Mouse (Mus musculus) brain, adult 2 months (tissue): ENCODE results near the gene Carns1.

Source experiments
- DNase-seq: peaks from one replicate; pipeline ENCODE4 v3.0.0; 2011; ENCODE audit warnings: low read depth, low spot score

The Carns1 gene

DNA sequence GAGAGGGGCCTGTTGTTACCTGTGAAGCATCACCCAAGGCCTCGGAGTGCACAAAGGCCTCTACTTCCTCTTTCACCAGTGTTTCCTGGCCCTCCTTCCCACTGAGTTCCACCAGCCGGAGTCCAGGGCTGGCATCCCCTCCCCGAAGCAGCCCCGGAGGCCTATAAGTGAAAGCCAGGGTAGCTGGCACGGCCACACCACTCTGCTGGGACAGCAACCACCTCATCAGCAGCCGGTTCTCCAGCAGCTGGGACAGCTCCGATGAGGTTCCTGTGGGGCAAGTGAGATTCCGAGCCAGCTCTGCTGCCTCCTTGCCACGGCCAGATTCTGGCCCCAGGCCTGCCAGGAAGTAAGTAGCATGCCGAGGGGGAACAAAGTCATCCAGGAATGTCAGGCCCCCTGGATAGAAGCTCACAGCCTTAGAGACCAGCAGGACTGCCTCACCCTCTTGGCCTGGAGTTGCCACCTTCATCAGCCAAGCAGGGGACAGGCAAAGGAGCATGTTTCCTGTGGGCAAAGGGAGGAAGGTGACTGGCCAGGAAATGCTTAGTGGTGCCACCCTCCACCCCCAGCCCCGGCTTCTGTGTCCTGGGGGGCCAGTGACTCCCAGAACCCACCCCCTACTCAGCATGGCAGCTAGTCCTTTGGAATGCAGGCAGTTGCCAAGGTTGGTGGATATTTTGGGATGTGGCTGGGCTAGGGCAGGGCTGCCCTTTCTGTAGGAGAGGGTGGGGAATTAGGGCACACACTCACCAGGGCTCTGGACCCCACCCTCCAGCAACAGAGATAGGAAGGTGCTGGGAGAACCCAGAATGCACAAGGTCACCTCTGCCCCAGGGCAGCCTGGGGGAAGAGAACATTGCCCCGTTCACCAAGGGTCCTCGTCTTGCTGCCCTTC lies 3.6 kb downstream of the Carns1 start:
- no peak for DNase-seq

- DNase-seq, result no peak
These were observed 4.4 kb downstream of the Carns1 start for GRCm38 (mm10) chr19:4170723-4171392.

DNA sequence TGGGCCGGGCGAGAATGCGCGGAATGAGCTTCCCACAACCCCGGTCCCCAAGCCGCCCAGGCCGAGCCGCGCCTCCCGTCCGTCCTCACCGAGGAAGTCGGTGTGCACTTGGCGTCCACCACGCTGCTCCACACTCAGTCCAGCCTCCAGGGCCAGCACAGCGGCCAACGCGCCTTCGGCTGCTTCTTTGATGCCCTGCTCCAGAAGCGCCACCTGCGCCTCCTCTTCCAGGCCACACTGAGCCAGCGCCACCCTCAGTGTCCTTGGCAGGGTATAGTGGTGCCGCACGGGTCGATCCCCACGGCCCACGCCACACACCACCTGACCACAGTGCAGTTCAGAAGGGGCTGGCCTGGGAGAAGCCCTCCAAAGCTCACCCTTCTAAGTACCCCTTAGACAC lies 5.5 kb downstream of the Carns1 start:
- peak; percentile 66 for DNase-seq

DNA sequence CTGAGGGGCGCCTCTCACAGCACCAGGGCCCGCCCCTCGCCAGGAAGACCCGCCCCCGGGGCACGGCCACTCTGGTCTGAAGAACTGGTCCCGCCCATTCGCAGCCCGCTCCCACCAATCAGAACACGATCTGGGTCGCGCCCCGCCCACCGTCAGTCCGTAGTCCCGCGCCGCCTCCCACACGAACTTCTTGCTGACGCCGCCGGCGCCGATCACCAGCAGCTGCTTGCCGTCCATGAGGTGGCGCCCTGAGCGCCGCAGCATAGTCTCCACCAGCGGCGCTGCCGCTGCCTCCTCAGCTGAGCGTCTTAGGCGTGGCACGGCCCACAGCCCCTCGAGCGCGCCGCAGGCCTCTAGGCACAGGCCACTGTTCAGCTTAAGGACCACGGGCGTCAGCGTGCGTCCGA lies 5.9 kb downstream of the Carns1 start:
- DNase-seq, result peak; percentile 99

DNA sequence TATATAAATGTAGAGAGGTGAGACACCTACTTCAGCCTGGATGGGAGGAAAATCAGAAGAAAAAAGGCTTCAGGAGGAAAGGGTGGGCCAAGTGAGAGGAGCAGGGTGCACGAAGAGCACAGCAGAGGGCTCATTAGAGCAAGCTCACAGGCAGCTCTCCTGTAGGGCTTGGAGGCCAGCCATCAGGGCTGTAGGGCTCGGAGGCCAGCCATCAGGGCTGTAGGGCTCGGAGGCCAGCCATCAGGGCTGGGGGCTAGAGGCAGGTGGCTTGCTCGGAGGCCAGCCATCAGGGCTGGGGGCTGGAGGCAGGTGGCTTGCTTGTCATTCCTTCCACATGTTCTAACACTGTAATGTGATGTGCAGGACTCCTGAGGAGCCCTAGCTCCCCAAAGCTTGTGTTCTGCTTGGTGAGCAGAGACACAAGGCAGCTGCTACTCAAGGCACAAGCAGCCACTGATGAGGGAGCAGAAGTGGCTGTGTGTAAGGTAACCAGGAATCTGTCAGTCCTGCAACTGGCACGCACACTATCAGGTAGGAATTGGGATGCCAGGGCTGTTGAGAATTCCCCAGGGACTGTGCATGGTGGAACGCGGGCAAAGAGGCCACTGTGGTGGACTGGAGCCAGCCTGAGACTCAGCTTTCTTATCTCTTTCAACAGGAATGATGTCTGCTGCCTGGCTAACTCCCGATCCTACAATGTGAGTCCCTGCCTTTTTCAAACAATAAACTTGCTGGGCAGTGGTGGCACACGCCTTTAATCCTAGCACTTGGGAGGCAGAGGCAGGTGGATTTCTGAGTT lies 8.4 kb downstream of the Carns1 start:
- DNase-seq, result no peak

DNA sequence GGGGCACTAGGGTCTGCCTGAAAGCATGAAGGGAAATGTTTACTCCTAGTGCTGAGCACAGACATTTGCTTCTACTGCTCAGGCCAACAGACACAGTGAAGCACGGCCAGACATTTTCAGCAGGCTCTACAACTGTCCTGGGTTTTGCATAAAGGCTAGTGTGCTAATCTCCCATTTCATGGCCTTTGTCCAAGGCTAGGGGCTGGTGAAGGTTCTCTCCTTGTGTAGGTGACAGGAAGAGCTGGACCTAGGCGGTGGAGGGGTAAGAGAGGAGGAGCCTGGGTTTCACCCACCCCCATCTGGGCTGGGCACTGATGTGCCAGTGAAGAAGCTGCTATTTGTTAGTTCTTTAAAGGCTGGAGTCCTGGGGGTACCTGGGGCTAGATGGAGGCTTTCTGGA lies 10.6 kb downstream of the Carns1 start:
- DNase-seq, result no peak

DNA sequence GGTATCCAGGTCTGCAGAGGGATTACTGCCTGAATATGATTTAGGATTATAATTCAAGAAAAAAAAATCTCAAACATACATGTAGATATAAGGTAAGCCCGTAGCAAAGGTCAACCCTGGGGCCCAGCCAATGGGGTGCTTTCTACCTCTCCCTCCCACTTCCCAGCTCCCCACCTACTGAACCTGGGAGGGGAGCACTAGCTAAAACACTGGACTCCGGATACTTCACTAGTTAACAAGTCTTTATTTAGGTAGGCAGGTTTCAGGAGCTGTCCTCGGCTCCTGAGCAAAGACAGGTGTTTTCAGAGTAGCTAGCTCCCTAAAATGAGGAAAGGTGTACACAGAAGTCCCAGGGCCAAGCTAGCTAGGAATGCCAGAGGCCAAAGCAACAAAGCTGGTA lies 11.2 kb downstream of the Carns1 start:
- DNase-seq, result no peak

GRCm38 (mm10) chr19:4163543-4163887 lies 11.8 kb downstream of the Carns1 start:
- DNase-seq, result no peak

- peak; percentile 99 for DNase-seq
These were observed 12.4 kb downstream of the Carns1 start, which contains the start of gene Rps6kb2 for GRCm38 (mm10) chr19:4162646-4163542. TSS of gene Rps6kb2 (minus strand) at chr19:4163354.

DNA sequence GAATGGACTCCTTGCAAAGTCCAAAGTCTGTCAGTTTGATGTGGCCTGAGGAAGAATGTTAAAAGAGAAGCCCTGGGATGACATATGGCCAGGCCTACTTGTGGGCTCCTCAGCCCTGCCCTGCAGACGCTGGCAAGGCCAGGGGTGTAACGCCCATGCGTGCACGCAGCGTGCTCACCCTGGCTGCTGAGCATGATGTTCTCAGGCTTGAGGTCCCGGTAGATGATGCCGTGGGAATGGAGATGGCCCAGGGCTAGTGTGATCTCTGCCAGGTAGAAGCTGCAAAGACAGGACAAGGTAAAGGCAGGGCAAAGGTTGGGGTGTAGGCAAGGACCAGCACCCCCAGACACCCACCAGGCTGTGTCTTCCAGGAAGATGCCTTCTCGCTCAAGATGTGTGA lies 16.2 kb downstream of the Carns1 start:
- DNase-seq, result no peak

- no peak for DNase-seq
These were observed 18.5 kb downstream of the Carns1 start for GRCm38 (mm10) chr19:4156771-4157170.

DNA sequence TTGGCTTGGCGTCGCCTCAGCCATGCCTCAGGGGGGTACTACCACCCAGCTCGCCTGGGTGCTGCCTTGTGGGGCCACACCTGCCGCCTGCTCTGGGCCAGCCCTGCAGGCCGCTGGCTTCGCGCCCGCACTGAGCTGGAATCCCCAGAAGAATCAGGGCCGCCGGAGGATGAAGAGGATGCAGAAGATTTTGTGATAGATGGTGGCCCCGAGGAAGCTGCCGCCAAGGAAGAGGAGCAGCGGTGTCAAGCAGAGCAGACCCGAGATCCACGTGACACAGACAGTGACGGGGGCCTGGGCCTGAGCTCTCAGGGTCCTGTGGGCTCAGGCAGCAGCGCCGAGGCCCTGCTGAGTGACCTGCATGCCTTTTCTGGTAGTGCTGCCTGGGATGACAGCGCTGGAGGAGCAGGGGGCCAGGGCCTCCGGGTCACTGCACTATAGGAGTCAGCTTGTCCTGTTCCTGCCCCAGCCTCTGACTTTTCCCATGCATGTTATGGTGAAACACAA lies 19.2 kb downstream of the Carns1 start:
- DNase-seq, result no peak

- no peak for DNase-seq
These were observed 19.8 kb downstream of the Carns1 start for GRCm38 (mm10) chr19:4155223-4156072.

- DNase-seq, result no peak
These were observed 20.6 kb downstream of the Carns1 start for GRCm38 (mm10) chr19:4154437-4155222.

GRCm38 (mm10) chr19:4153232-4153654 lies 22.0 kb downstream of the Carns1 start, which contains the start of gene Ptprcap:
TSS of gene Ptprcap (plus strand) at chr19:4153604.
- DNase-seq, result peak; percentile 89

DNA sequence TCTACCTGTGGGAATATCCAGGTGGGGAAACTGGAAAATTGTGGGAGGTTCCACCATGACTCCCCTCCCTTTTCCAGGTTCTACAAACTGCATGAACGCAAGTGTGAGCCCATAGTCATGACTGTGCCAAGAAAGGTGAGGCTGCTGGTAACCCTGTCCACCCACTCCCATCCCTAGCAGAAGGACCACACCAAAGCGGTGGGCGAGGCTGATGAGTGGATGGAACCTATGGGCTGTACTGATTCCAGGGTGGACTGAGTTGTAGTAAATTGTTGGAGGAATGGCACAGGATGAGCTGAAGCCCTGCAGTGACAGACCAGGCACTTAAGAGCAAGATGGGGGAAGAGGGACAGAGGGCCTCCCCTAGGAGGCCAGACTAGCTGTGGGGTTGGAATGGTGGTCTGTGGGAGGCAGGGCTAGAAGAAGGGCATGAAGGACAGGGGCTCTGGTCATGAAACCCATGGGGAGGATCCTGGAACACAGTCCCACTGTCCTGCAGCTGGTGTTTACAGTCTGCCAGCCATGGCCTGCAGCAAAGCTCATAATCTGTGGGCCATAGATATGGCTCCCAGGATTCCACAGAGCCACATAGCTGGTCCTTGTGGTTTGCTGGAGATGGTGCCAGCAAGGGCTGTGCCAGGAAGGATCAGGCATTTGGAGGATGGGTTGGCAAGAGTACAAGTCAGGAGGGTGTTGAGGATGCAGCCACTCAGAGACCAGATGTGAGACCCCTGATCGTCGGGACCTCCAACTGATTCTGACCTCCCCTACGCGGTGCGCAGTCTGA lies 22.6 kb downstream of the Carns1 start:
- DNase-seq, result no peak

- no peak for DNase-seq
These were observed 23.4 kb downstream of the Carns1 start for GRCm38 (mm10) chr19:4151898-4152297.

- DNase-seq, result no peak
These were observed 23.8 kb downstream of the Carns1 start for GRCm38 (mm10) chr19:4151488-4151860.
